Mouse (Mus musculus): ENCODE data around the gene Map10. TPM values are rescaled to one million over a fixed set of nuclear protein-coding genes. Genes with fewer than 3 reads are reported as not detected.
A peak's percentile ranks its signal among the peaks of the same experiment; 100 is the strongest.

The Map10 gene
- total and polyA plus RNA-seq, 3 experiments: 1.3 to 6.7 (median 2.3) TPM

GRCm38 (mm10) chr8:125671371-125671770, 1.8 kb downstream of the Map10 start (continued):
- TF ChIP-seq CHD2 (IDR thresholded peaks at IDR 0.05; ENCODE audit: low read length) (peak; percentile 76; the same call in 1 of the 2 replicates), ZMIZ1 (IDR thresholded peaks at IDR 0.05; ENCODE audit: low read depth, low read length) (peak; percentile 47; the same call in 1 of the 2 replicates)

- dilution Hi-C loops (cut with MboI; ENCODE audit: extremely low pct_ligation_motif_present, extremely low pct_unique_long_range_greater_than_20kb, low sequenced_read_pairs) (no loop called here), in situ Hi-C loops (cut with MboI; ENCODE audit: low pct_ligation_motif_present, low pct_unique_long_range_greater_than_20kb, low sequenced_read_pairs) (no loop called here)
- peaks cover 9 to 27% of the 10 kb centered on the region in 2 experiments for H3K4me1 ChIP-seq (ENCODE audit: control insufficient read depth in 1 of 2, insufficient read depth in 2 of 2)
- no peaks in the 10 kb centered on the region for H3K36me3 ChIP-seq (replicated peaks in 1 of 2; ENCODE audit: control insufficient read depth in 1 of 2, insufficient read depth in 1 of 2, low read length in 1 of 2)
- no peak overlapping the region for H3K4me2 ChIP-seq (ENCODE audit: insufficient read depth, low read depth, poor library complexity, severe bottlenecking)
- H3K4me3 ChIP-seq (replicated peaks in 1 of 3; ENCODE audit: low read depth in 2 of 3, low read length in 2 of 3, poor library complexity in 1 of 3): no peak overlapping the region
- H3K27ac ChIP-seq (ENCODE audit: insufficient read depth, low read depth): no peak overlapping the region
- DNase-seq (ENCODE audit: extremely low read depth): no peak
- TF ChIP-seq RAD21 (IDR thresholded peaks at IDR 0.05; ENCODE audit: low read depth, low read length) (no peak), ZKSCAN1 (IDR thresholded peaks at IDR 0.05; ENCODE audit: borderline replicate concordance, low read depth, low read length) (no peak), ETS1 (conservative IDR thresholded peaks at IDR 0.05; ENCODE audit: low read depth, low read length) (no peak), RCOR1 (conservative IDR thresholded peaks at IDR 0.05; ENCODE audit: low read depth, low read length) (no peak), SIN3A (IDR thresholded peaks at IDR 0.05; ENCODE audit: low read length) (no peak), POLR2A (IDR thresholded peaks at IDR 0.05; ENCODE audit: low read depth, low read length) (no peak), NELFE (IDR thresholded peaks at IDR 0.05; ENCODE audit: low read depth, low read length) (no peak)
- H3K27me3 ChIP-seq (replicated peaks): peaks cover 3% of the 10 kb centered on the region
- peaks cover 3% of the 10 kb centered on the region for H3K9me3 ChIP-seq (replicated peaks; ENCODE audit: low read length)
- peaks cover 4% of the 10 kb centered on the region; the same call in 1 of the 2 replicates for H3K79me2 ChIP-seq (replicated peaks; ENCODE audit: control insufficient read depth, extremely low read depth, insufficient read depth, poor library complexity, severe bottlenecking)
- no peak overlapping the region for H3K9ac ChIP-seq (ENCODE audit: insufficient read depth, low read depth)
Measured at GRCm38 (mm10) chr8:125675796-125676195, 6.2 kb downstream of the Map10 start.

GRCm38 (mm10) chr8:125677484-125677883, 7.9 kb downstream of the Map10 start:
- TF ChIP-seq NELFE (IDR thresholded peaks at IDR 0.05; ENCODE audit: low read depth, low read length) (no peak), MEF2A (IDR thresholded peaks at IDR 0.05; ENCODE audit: borderline replicate concordance, low read depth, low read length) (no peak), MYC (IDR thresholded peaks at IDR 0.05; ENCODE audit: low read depth, low read length) (no peak), USF1 (IDR thresholded peaks at IDR 0.05; ENCODE audit: low read depth, low read length) (no peak), JUN (IDR thresholded peaks at IDR 0.05; ENCODE audit: insufficient read depth, low read depth, low read length) (no peak), TCF12 (IDR thresholded peaks at IDR 0.05; ENCODE audit: low read depth, low read length) (no peak), BHLHE40 (IDR thresholded peaks at IDR 0.05; ENCODE audit: low read depth, low read length) (no peak), JUND (conservative IDR thresholded peaks at IDR 0.05; ENCODE audit: low read depth, low read length) (no peak), E2F4 (IDR thresholded peaks at IDR 0.05; ENCODE audit: insufficient replicate concordance, low read depth, low read length) (no peak)
- Histone ChIP-seq H3K4me1 (ENCODE audit: control insufficient read depth in 1 of 2, insufficient read depth in 2 of 2) (peaks cover 13 to 30% of the 10 kb centered on the region in 2 experiments), H3K4me3 (replicated peaks in 1 of 3; ENCODE audit: low read depth in 2 of 3, low read length in 2 of 3, poor library complexity in 1 of 3) (no peak overlapping the region), H3K9ac (ENCODE audit: insufficient read depth, low read depth) (no peak overlapping the region), H3K36me3 (replicated peaks in 1 of 2; ENCODE audit: control insufficient read depth in 1 of 2, insufficient read depth in 1 of 2, low read length in 1 of 2) (no peaks in the 10 kb centered on the region), H3K9me3 (replicated peaks; ENCODE audit: low read length) (peaks cover 3% of the 10 kb centered on the region), H3K27me3 (replicated peaks) (peaks cover 3% of the 10 kb centered on the region), H3K4me2 (ENCODE audit: insufficient read depth, low read depth, poor library complexity, severe bottlenecking) (no peak overlapping the region), H3K27ac (ENCODE audit: insufficient read depth, low read depth) (no peak overlapping the region), H3K79me2 (replicated peaks; ENCODE audit: control insufficient read depth, extremely low read depth, insufficient read depth, poor library complexity, severe bottlenecking) (peaks cover 4% of the 10 kb centered on the region; the same call in 1 of the 2 replicates)
- DNase-seq (ENCODE audit: extremely low read depth): no peak
- in situ Hi-C loops (cut with MboI; ENCODE audit: low pct_ligation_motif_present, low pct_unique_long_range_greater_than_20kb, low sequenced_read_pairs) (no loop called here), dilution Hi-C loops (cut with MboI; ENCODE audit: extremely low pct_ligation_motif_present, extremely low pct_unique_long_range_greater_than_20kb, low sequenced_read_pairs) (no loop called here)

Data from CH12.LX (cell line).